Mouse (Mus musculus): Measurements from ENCODE around the gene Hist2h4. TPM values are rescaled to one million over a fixed set of nuclear protein-coding genes. Genes with fewer than 3 reads are reported as not detected.
A peak's percentile ranks its signal among the peaks of the same experiment; 100 is the strongest.

The Hist2h4 gene
- polyA plus RNA-seq (2015; fragmentation: Nextera tagmentation; extraction: Ambion mirVana) = 8.7 and 11.5 TPM in 2 replicates

DNA sequence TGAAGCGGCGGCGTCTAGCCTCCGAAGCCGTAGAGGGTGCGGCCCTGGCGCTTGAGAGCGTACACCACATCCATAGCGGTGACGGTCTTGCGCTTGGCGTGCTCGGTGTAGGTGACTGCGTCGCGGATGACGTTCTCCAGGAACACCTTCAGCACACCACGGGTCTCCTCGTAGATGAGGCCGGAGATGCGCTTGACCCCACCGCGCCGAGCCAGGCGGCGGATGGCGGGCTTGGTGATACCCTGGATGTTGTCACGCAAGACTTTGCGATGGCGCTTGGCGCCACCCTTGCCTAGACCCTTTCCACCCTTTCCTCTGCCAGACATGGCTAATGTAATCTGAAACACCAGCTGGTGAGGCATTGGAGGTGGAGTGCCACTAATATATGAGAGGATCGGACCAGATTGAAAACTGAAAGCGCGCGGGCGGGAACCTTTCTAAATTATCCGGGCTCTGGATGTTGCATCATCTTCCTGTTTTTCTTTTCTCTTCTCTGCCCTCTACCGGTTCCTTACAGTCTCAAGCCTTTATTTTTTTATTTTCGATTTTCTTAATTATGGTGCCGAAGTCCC, at the start of gene Hist2h4:
Gene Hist2h4 (minus strand): TSS at position 333 of the 572 bp plus-strand sequence.
- Histone ChIP-seq H3K4me2 (replicated peaks) (peak within 1 kb of the TSS; percentile 65), H3K4me1 (peaks cover 27% of the 10 kb centered on the region), H3K27me3 (no peaks in the 10 kb centered on the region), H3K27ac (replicated peaks) (peak within 1 kb of the TSS; percentile 99), H3K36me3 (no peaks in the 10 kb centered on the region), H3K4me3 (replicated peaks) (peak within 1 kb of the TSS; percentile 68), H3K9me3 (replicated peaks) (no peaks in the 10 kb centered on the region), H3K9ac (peak within 1 kb of the TSS; percentile 74)
- ATAC-seq (ENCODE audit: insufficient number of reproducible peaks, low FRiP score, low TSS enrichment, low read depth) = peak; percentile 89
- under 1% methylated on average over 37 of the region's 40 CpGs for WGBS

DNA sequence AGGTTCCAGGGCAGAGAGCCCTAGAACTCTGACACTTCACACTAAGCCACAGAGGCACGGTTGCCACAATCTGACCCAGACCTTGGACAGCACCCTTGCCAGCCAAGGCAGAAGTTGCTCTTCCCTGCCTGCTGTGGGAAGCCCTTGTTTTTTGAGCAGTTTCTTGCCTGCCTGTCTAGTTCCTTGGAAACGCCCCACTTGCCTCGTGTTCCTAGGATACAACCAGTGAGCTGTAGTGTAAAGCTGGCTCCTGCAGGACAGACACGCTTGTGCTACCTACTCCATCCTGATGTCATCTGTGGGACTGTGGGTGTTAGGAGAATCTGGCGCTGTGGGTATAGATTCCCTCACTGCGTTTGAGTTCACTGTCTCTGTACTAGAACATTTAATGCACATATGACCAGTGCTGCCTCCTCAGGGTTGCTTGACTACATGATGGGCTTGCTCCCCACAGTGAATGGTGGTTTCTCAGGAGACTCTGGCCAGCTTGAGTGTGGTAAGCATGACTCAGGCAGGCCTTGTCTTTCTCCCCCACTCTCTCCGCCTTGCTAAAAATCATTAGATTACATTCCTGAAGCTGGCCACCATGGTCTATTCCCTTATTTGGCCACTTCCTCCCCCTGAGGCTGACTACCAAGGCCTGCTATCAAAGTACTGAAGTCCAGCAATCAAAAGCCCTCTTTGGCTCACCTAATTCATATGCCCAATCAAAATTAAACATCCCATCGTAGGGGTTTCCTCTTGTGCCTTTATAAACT, 49.4 kb upstream of the Hist2h4 start:
- no peaks in the 10 kb centered on the region for H3K4me1 ChIP-seq
- ATAC-seq (ENCODE audit: insufficient number of reproducible peaks, low FRiP score, low TSS enrichment, low read depth) = no peak
- H3K36me3 ChIP-seq = no peaks in the 10 kb centered on the region
- H3K4me3 ChIP-seq (replicated peaks) = no peak overlapping the region
- H3K9ac ChIP-seq = no peak overlapping the region
- 60% methylated on average over 8 of the region's 8 CpGs for WGBS
- no peak overlapping the region for H3K4me2 ChIP-seq (replicated peaks)
- no peak overlapping the region for H3K27ac ChIP-seq (replicated peaks)
- no peaks in the 10 kb centered on the region for H3K27me3 ChIP-seq
- H3K9me3 ChIP-seq (replicated peaks) = no peaks in the 10 kb centered on the region

DNA sequence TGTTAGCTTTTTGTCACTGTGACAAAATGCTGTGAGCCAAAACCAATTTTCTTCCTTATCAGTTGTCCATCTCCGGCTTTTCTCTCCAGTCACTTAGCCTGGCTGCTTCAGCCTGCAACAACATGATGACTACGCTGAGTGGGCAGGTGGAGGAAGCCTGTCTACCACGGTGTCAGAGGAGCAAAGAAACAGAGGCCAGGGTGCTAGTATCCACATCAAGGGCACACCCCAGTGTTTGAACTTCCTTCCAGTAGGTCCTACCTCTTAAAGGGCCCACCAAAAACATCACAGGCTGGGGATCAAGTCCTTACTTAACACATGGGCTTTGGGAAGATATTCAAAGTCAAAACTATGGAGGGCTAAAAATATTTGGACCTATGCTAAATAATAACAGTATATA, 46.3 kb upstream of the Hist2h4 start:
- no peaks in the 10 kb centered on the region for H3K27me3 ChIP-seq
- H3K9ac ChIP-seq = no peak overlapping the region
- H3K9me3 ChIP-seq (replicated peaks) = no peaks in the 10 kb centered on the region
- no peak overlapping the region for H3K4me3 ChIP-seq (replicated peaks)
- H3K27ac ChIP-seq (replicated peaks) = no peak overlapping the region
- no peak overlapping the region for H3K4me2 ChIP-seq (replicated peaks)
- no peaks in the 10 kb centered on the region for H3K36me3 ChIP-seq
- no peak for ATAC-seq (ENCODE audit: insufficient number of reproducible peaks, low FRiP score, low TSS enrichment, low read depth)
- no peaks in the 10 kb centered on the region for H3K4me1 ChIP-seq
- 47% methylated on average over 3 of the region's 3 CpGs for WGBS

GRCm38 (mm10) chr3:96306506-96306905, 43.4 kb upstream of the Hist2h4 start:
- no peaks in the 10 kb centered on the region for H3K4me1 ChIP-seq
- H3K9me3 ChIP-seq (replicated peaks) = no peaks in the 10 kb centered on the region
- H3K36me3 ChIP-seq = no peaks in the 10 kb centered on the region
- H3K4me2 ChIP-seq (replicated peaks) = no peak overlapping the region
- no peak overlapping the region for H3K27ac ChIP-seq (replicated peaks)
- no peak for ATAC-seq (ENCODE audit: insufficient number of reproducible peaks, low FRiP score, low TSS enrichment, low read depth)
- no peak overlapping the region for H3K9ac ChIP-seq
- no peak overlapping the region for H3K4me3 ChIP-seq (replicated peaks)
- 0 out of 2 replicates have a peak, but pooled peaks cover 3% of the 10 kb centered on the region for H3K27me3 ChIP-seq
- WGBS = 76% methylated on average over 9 of the region's 9 CpGs

DNA sequence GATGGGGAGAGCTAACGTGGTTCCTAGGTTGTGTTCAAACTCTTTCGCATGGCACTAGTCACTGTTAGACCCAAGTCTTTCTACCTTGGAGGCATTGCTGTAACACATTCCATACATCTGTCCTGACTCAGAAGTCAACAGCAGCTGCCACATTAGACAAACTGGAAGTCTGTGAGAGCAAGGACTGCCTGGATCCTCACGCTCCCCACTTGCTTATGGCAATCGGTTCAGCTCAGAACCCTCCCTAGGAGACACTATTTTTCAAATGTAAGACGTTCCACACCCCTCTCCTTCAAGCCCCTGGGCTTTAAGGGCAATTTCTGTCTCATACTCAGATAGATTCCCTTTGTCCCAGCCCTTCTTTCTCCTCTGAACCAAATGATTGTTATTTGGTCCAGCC, 39.0 kb upstream of the Hist2h4 start:
- no peaks in the 10 kb centered on the region for H3K9me3 ChIP-seq (replicated peaks)
- H3K27me3 ChIP-seq = 0 out of 2 replicates have a peak, but pooled peaks cover 3% of the 10 kb centered on the region
- H3K9ac ChIP-seq = no peak overlapping the region
- H3K27ac ChIP-seq (replicated peaks) = no peak overlapping the region
- no peak overlapping the region for H3K4me3 ChIP-seq (replicated peaks)
- H3K4me1 ChIP-seq = no peaks in the 10 kb centered on the region
- no peak for ATAC-seq (ENCODE audit: insufficient number of reproducible peaks, low FRiP score, low TSS enrichment, low read depth)
- no peak overlapping the region for H3K4me2 ChIP-seq (replicated peaks)
- WGBS = 72% methylated on average over 5 of the region's 5 CpGs
- no peaks in the 10 kb centered on the region for H3K36me3 ChIP-seq

- Histone ChIP-seq H3K4me3 (replicated peaks) (peak overlapping the region; percentile 27), H3K4me2 (replicated peaks) (peak overlapping the region; percentile 24), H3K27ac (replicated peaks) (no peak overlapping the region; the same call in 1 of the 2 replicates), H3K4me1 (no peaks in the 10 kb centered on the region), H3K27me3 (0 out of 2 replicates have a peak, but pooled peaks cover 3% of the 10 kb centered on the region), H3K9me3 (replicated peaks) (no peaks in the 10 kb centered on the region), H3K9ac (no peak overlapping the region), H3K36me3 (no peaks in the 10 kb centered on the region)
- no peak for ATAC-seq (ENCODE audit: insufficient number of reproducible peaks, low FRiP score, low TSS enrichment, low read depth)
- WGBS = 75% methylated on average over 26 of the region's 26 CpGs
Measured at GRCm38 (mm10) chr3:96300706-96301529, 37.8 kb upstream of the Hist2h4 start.

- Histone ChIP-seq H3K36me3 (no peaks in the 10 kb centered on the region), H3K4me2 (replicated peaks) (no peak overlapping the region), H3K4me1 (no peaks in the 10 kb centered on the region), H3K9me3 (replicated peaks) (no peaks in the 10 kb centered on the region), H3K27me3 (0 out of 2 replicates have a peak, but pooled peaks cover 3% of the 10 kb centered on the region), H3K4me3 (replicated peaks) (no peak overlapping the region), H3K9ac (no peak overlapping the region), H3K27ac (replicated peaks) (no peak overlapping the region)
- WGBS = 94% methylated on average over 2 of the region's 2 CpGs
- ATAC-seq (ENCODE audit: insufficient number of reproducible peaks, low FRiP score, low TSS enrichment, low read depth) = no peak
Measured at GRCm38 (mm10) chr3:96299562-96299961, 36.5 kb upstream of the Hist2h4 start.

- WGBS = 91% methylated on average over 4 of the region's 4 CpGs
- no peak overlapping the region for H3K27ac ChIP-seq (replicated peaks)
- ATAC-seq (ENCODE audit: insufficient number of reproducible peaks, low FRiP score, low TSS enrichment, low read depth) = no peak
- H3K9ac ChIP-seq = no peak overlapping the region
- no peak overlapping the region for H3K4me2 ChIP-seq (replicated peaks)
- H3K4me1 ChIP-seq = no peaks in the 10 kb centered on the region
- no peaks in the 10 kb centered on the region for H3K36me3 ChIP-seq
- H3K9me3 ChIP-seq (replicated peaks) = no peaks in the 10 kb centered on the region
- H3K27me3 ChIP-seq = 0 out of 2 replicates have a peak, but pooled peaks cover 3% of the 10 kb centered on the region
- H3K4me3 ChIP-seq (replicated peaks) = no peak overlapping the region
Measured at GRCm38 (mm10) chr3:96298360-96298759, 35.2 kb upstream of the Hist2h4 start.

- no peaks in the 10 kb centered on the region for H3K9me3 ChIP-seq (replicated peaks)
Measured at GRCm38 (mm10) chr3:96293787-96294186, 30.7 kb upstream of the Hist2h4 start, which contains the start of gene Fcgr1. Fcgr1 (minus strand) TSS chr3:96293969.

DNA sequence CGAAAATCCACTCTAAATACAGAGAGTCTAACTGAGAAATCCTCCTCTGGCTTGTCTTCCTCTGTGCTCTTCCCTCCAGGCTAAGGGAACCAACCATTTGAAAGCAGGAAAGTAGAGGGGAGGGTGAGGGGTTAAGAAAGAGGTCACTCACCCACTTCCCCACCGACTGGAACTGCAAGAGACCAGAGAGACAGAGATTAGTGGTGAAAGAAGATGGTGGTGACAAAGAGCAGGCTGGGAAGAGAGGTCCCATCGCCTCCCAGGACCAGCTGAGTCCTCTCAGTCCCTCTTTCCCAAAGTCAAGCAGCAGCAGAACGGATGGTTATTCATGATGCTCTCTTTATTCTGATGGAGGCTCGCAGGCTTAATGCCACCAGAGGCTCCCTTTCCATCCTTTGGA, 30.3 kb upstream of the Hist2h4 start:
- Histone ChIP-seq H3K9me3 (replicated peaks) (no peaks in the 10 kb centered on the region), H3K4me3 (replicated peaks) (no peak overlapping the region), H3K4me2 (replicated peaks) (no peak overlapping the region), H3K36me3 (no peaks in the 10 kb centered on the region), H3K4me1 (no peaks in the 10 kb centered on the region), H3K9ac (no peak overlapping the region), H3K27me3 (no peaks in the 10 kb centered on the region), H3K27ac (replicated peaks) (no peak overlapping the region)
- no peak for ATAC-seq (ENCODE audit: insufficient number of reproducible peaks, low FRiP score, low TSS enrichment, low read depth)
- WGBS = 42% methylated on average over 5 of the region's 5 CpGs

More at GRCm38 (mm10) chr3:96293787-96294186, 30.7 kb upstream of the Hist2h4 start, which contains the start of gene Fcgr1:
- ATAC-seq (ENCODE audit: insufficient number of reproducible peaks, low FRiP score, low TSS enrichment, low read depth) = no peak
- Histone ChIP-seq H3K4me1 (no peaks in the 10 kb centered on the region), H3K27me3 (no peaks in the 10 kb centered on the region), H3K4me3 (replicated peaks) (no peak within 1 kb of the TSS), H3K27ac (replicated peaks) (no peak within 1 kb of the TSS), H3K4me2 (replicated peaks) (no peak within 1 kb of the TSS), H3K36me3 (no peaks in the 10 kb centered on the region), H3K9ac (no peak within 1 kb of the TSS)
- WGBS = 74% methylated on average over 4 of the region's 4 CpGs

GRCm38 (mm10) chr3:96292641-96293040, 29.5 kb upstream of the Hist2h4 start:
- no peak overlapping the region for H3K4me2 ChIP-seq (replicated peaks)
- 48% methylated on average over 6 of the region's 6 CpGs for WGBS
- no peak overlapping the region for H3K9ac ChIP-seq
- no peak overlapping the region for H3K4me3 ChIP-seq (replicated peaks)
- no peaks in the 10 kb centered on the region for H3K36me3 ChIP-seq
- H3K9me3 ChIP-seq (replicated peaks) = no peaks in the 10 kb centered on the region
- ATAC-seq (ENCODE audit: insufficient number of reproducible peaks, low FRiP score, low TSS enrichment, low read depth) = no peak
- H3K27ac ChIP-seq (replicated peaks) = no peak overlapping the region
- H3K4me1 ChIP-seq = no peaks in the 10 kb centered on the region
- H3K27me3 ChIP-seq = no peaks in the 10 kb centered on the region
